Mouse (Mus musculus): Measurements from ENCODE around the gene Cnot4.

DNA sequence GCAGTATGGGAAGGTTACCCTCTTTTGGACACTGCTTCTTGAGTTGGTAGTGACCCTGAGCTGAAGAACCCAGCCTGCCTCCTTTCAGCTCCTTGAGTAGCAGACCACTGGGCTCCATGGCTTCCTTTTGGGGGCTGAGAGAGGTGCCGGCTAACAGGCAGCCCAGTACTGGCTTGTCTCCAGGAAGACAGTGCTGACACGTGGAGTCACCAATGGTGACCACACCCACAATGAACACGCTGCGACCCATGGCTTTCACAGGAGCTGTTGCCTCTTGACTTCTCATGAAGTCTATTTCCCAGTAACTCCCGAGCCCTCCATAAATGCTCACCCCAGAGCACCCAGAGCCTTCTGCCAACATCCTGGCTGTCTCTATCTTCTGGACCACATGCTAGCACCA lies 138.8 kb downstream of the Cnot4 start:
- no peak for TF ChIP-seq CTCF (IDR thresholded peaks at IDR 0.05; ENCODE audit: extremely low read depth, insufficient read length, insufficient replicate concordance, low read depth, low read length)
- no peak for TF ChIP-seq POLR2A (IDR thresholded peaks at IDR 0.05; ENCODE audit: low read depth, low read length)

All from small intestine, adult 2 months (tissue).